Mouse (Mus musculus): ENCODE measurements at regions not wholly inside any gene's neighbourhood (a gene's known extent, or its start where the extent isn't known, plus 50 kb on each side); places are given as distances from the start of the nearest gene placed in this dataset.

DNA sequence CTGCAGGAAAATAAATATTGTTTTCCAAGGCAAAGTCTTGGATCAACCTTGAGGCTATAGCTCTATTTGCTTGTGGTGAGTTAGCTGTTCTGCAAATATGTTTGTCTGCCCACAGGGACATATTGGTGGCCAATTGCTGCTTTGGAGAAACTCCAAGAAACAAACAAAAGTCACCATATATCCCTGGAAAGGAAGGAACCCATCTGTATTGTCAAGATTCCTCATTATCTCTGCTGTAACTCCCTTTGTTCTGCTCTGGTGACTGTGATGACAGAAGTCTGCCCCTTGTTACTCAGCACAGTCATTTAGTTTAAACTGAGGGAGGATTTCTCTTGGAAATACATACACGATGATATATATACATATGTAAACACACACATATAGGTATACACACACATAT is 123.3 kb upstream of the Nr5a2 start:
- peak; percentile 27 for DNase-seq

DNA sequence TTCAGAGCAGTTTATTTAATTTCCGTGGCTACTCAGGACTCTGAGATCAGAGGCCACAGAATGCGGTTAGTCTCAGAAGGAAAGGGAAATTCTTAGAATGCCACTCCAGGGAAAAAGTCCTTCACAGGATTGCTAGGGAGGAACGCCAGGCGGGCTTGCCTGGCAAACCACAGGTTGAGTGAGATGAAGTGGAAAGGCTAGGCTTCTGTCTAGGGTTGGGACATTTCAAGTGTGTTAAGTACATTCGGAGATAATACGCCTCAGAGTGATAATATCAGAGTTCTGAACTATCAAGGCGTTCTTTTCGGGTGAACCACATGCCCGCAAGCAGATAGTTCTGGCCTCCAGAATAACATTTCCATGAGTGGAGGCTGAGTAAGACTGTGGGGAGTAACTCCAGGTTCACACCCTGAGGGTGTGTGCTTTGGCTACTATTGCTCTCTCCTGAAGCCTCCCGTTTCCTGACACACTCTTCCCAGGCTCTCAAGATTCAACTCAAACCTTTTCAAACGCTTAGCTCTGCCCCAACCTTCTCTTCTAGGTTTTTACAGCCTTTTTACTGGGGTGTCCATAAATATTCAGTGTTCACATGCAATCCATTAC is 119.3 kb upstream of the Nr5a2 start:
- DNase-seq, result peak; percentile 40

DNA sequence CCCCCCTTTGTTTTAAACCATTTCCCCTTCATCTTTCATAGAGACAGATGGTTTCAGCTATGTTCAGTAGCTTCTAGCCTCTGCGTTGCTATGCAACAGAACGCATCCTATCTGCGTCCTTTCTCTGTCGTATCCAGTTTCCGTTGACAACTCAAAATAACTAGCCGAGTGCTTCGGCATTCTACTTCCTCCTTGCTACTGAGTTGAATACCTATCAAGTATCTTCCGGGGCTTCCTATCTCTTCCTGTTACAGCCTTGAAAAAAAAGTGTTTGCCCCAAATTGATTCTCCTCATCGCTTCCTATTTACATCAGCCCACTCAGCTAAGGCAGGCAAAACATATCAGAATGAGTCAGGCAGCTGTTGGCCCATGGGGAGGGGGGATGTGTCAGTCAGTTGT is 114.5 kb upstream of the Nr5a2 start:
- DNase-seq, result peak; percentile 82

DNA sequence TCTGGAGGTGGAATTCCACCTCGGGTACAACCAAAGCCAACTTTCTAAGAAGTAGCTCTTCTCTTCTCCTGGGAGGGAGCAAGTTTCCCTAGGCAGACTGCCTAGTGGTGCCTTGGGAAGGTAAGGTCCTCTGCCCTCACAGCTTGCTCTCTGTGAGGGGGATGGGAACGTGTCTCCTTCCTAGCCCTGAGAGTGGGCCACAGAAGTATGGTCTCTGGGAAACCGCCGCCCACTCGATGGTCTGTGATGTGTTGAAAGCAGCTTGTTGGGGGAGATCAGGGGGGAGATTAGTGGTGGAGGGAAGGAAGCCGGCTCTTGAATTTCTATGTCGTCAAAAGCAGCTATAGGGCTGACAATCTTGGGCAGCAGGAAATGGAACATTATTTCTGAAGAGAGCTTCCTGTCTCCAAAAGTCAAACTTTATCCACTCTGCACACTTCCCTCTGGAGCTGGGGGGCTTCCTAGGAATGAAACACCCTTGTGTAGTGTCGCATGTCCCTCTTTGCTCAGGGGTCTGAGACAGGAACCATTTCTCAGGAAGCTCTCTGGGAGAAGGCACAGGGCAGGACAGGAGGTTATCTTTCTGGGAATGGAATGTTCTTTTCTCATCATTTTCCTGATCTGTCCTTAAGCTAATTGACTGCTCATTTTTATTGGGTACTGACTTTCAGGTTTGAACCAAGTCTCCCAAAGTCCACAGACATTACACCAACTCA is 113.8 kb upstream of the Nr5a2 start:
- DNase-seq, result peak; percentile 54

DNA sequence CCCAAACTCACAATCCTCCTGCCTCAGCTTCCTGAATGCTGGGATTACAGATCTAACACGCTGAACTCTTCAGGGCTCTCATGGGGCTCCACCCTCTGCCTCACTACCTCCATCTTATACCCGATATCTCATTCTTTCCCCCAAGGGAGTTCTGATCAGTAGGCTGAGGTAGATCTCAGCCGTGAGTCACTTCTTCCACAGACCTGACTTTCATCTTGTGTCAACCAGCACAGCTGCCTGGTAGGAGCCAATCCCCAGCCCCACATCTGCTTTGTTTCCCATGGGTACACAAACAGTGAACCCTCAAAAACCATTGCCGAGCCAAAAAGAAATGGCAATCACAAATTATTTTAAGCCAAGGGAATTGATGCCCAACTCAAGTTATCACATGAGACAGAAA is 100.7 kb upstream of the Nr5a2 start:
- DNase-seq, result no peak

DNA sequence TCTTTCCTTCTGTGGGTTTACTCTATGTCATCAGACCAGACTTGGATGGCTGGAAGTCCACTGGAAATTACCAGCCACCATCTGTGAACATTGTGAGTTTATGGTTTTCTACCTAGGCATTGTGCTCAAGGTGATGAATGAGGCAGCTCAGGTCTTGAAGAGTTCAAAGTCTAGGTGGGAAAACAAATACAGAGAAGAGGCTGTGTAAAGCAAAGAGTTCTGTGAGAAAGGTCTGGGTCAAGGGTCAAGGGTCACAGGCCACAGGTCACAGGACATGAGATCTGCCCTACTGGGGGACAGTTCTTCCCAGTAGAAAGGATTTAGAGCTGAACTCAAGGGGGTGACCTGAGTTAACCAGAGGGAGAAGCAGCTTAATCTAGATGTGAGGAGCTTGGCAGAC is 92.9 kb upstream of the Nr5a2 start:
- peak; percentile 6 for DNase-seq

DNA sequence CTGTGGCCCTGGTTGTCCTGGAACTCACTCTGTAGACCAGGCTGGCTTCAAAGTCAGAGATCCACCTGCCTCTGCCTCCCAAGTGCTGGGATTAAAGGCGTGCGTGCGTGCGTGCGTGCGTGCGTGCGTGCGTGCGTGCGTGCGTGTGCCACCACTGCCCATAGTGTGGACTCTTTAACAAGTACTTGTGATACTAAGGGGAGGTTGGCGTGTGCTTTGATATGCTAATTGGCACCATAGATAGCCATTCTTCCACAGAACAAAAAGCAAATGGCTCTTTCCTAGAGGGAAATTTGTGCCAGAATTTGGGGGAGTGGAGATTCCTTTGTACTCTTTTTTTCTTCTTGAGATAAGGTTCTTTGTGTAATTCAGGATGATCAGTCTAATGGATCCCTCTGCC is 91.3 kb upstream of the Nr5a2 start:
- peak; percentile 34 for DNase-seq

DNA sequence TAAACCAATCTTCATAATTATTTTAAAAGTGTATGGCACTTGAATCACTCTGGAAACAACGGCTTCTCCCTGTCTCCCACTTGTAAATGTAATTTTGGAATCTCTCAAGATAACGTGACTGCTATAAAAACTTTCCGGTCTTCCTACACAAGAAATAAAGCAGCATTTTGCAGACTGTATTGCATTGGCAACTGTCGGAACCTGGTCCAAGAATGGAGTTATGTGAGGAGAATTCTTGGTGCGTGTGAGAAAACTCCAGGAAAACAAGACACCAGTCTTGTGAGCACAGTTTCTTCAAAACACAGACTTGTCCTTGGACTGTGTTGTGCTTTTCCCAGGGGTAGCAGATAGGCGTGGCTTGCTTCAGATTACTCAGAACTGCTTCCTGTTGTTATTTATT is 83.8 kb upstream of the Nr5a2 start:
- DNase-seq, result no peak

DNA sequence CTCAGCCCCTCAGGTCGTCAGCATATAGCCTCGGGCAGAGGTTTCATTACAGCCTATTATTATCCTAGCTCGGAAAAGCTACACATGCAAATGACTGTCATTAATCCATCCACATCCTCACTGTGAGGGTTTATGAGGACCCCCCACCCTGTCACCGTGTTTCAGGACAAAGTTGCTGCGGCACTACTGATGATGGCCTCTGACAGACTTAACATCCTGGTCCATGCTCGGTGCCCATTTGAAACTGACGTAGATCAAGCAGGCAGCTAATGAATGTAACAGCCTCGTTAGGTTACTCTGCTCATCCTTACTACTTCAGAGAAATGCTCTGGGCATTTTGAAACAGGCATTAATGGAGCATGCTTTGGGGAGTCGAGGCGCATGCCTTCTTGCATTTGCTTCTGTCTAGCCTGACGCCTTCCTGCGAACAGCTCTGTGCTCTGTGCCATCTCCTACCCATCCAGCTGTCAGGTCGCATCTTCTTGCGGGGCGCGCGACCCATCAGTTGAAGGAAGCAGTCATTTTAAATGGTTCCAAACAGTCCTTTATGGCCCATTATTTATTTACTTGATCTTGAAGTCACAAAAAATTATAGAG is 82.3 kb upstream of the Nr5a2 start:
- DNase-seq, result peak; percentile 82

DNA sequence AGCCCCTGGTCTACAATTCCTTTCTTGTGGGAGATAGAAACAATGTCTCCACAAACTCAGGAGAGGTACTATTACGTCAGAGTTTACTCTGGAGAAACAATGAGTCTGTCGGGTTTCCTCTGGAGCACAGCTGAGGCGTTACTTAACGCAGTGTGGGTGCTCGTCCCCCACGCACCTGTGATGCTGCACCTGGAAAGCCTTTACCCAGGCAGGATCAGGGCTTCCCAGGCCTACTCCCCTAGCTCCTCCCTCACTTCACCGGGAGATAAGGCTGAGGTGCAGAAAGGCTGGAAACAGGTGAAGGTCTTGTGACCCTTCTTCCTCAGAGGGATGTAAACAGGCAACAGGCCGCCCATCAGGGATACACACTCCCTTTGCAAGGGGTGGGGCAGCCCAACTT is 80.7 kb upstream of the Nr5a2 start:
- no peak for DNase-seq

DNA sequence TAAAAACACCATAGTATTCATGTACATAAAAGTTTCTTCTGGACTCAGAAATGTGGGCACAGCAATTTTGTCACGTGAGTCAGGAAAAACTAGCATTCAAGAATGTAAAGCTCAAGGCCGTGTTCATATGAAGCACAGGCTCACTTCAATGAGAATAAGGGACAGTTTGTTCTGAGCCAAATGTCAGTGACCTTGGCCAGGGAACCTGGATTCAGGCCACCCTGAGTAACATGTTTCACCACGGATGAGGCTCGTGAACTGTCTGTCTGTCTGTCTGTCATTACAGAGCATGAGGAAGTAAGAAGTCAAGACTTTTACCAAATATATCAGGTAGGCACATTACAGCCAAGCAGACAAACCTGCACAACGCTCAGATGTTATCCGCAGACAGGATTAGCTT is 74.3 kb upstream of the Nr5a2 start:
- DNase-seq, result no peak

DNA sequence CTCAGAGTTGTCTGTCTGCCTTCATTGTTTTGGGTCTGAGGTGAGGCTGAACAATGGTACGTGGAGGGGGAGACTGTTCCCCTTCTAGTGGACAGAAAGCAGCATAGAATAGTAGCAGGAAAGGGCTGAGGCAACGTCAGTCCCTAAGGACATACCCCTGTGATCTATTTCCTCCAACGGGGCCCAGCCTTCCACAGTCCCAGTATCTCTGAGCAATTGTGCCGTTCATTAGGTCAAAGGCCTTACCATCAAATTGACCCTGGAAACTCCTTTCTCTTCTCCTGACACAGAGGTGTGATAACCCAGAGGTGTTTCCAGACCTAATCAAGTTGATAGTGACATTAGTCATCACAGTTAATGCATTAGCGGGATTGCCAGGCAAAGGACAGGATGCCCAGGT is 73.4 kb upstream of the Nr5a2 start:
- no peak for DNase-seq

DNA sequence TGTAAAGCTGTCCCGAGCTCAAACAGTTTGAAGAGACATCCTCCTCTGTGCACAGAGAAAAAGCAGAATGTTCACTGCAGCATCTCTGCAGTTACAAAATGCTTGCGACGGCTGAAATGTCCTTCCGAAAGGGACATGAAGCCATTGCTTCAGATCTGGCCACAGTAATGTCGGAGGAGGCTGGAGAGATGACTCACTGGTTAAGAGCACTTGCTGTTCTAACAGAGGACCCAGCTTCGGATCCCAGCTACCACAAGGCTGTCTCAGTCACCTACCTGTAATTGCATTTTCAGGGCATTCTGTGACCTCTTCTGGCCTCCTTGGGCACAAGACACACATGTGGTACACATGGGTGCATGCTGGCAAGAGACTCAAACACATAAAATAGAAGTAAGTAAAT is 63.5 kb upstream of the Nr5a2 start:
- no peak for DNase-seq

DNA sequence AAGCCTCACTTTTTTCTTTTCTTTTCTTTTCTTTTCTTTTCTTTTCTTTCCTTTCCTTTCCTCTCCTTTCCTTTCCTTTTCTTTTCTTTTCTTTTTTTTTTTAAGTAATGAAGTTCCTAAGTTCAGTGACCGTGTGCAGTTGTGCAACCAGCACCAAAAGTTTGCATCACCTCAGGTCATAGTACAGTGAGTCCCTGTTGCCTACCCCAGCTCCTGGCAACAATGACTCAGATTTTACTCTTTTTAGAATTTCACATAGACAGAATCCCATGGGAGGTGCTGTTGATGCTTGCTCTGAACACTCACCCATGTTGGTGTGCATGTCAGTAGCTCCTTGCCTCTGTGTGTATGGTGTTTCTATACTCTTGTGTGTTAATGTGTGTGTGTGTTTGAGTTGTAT is 60.3 kb upstream of the Nr5a2 start:
- DNase-seq, result no peak

DNA sequence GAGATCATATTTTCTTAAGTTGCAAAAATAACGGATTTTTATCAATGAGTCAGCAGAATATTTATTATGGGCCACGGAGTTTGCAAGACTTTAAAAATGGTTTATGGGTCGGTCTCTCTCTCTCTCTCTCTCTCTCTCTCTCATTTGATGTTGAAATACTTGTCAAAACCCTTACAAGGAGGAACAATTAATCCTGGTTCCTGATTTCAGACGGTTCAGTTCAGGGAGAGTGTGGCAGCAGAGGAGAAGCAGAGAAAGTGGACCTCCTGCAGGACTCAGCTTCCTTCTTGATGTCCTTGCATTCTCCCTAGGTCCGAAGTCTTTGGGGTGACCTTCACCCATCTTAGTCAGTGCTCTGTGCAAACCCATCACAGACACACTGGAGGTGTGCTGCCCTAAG is 57.4 kb upstream of the Nr5a2 start:
- no peak for DNase-seq

DNA sequence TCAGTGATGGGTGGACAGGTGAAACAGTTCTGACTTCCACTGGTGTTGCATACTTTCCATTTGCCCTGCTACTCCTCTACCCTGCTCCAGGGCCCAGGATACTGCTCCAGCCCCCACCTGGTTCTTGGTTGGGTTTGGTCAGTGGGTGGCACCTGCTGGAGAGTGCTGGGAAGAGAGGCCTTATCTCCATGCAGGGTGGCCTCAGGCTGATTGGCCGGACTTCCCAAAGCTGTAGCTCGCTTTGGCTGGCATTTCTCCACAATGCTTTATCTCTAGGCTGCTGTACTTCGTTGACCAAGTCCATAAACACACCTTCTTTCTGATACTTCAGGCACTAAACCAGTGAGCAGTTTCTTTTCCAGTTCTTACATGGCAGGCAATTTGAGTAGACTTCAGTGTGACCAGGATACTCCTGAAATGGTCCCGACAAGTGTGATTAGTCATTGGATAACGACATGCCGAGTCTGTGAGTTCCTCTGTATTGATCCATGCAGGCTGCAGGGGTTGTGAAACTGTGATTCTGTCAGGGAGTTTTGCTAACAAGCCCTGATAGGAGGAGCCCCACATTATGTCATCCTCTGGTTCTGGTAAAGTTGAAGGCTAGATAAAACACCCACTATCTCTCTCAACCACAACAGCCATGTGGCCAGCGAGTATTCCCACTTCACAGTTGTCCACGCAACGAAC is 50.1 kb upstream of the Nr5a2 start:
- peak; percentile 64 for DNase-seq
